Mouse (Mus musculus): ENCODE results near the gene Lnp1. TPM values are rescaled to one million over a fixed set of nuclear protein-coding genes. Genes with fewer than 3 reads are reported as not detected.
A peak's percentile ranks its signal among the peaks of the same experiment; 100 is the strongest.
"Not testable (repeated sequence)": the region's sequence is repeated elsewhere in the genome, so short reads cannot be mapped to it uniquely, and the experiment has no call there.

Gene Lnp1
- polyA plus RNA-seq (2016; fragmentation: Nextera tagmentation; extraction: Ambion mirVana): not detected in 2 replicates

DNA sequence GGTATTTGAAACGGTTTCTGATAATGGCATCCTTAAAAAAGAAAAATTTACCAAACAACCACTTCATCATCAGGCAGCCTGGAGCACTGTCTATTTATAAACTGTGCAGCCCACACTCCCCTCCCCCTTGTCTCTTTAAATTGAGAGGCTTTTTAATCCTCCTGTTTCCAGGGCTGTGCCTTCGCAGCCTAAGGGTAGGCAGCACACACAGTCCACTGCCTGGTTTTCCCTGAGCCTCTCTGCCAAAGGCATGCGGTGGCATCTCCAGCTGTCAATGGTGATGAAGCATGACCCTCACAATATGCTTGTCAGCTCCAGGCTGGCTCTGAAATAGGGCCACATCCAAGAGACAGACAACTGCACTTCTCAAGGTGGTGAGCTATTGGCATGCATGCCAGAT, at the start of gene Lnp1:
TSS of gene Lnp1 (minus strand) at position 39 of the 400 bp plus-strand sequence.
- H3K4me2 ChIP-seq: no peak within 1 kb of the TSS
- no peaks in the 10 kb centered on the region for H3K4me1 ChIP-seq
- no peaks in the 10 kb centered on the region for H3K9me3 ChIP-seq
- 61% methylated on average over 3 of the region's 3 CpGs for WGBS
- no peak within 1 kb of the TSS for H3K9ac ChIP-seq
- H3K27me3 ChIP-seq: no peaks in the 10 kb centered on the region
- ATAC-seq (ENCODE audit: low FRiP score): no peak
- no peak within 1 kb of the TSS for H3K4me3 ChIP-seq (replicated peaks)
- no peak within 1 kb of the TSS for H3K27ac ChIP-seq
- no peaks in the 10 kb centered on the region for H3K36me3 ChIP-seq (replicated peaks)

DNA sequence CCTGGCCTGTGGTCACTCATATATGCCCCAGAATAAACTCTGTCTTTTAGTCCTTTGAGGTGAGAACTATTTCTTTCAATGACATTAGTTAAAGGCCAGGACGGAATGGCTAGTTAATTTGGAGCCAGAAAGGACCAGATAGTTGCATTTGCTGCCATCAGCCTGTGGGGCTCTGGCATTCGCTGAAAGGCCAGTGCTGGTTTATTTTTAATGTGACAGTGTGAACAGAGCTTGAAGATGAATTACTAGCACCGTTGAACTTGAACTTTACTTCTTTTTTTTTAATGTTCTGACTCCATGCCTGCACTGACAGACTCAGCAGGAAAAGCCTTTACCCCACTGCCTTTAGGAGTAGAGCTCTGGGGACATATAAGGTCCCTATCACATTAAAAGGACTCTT, 46.8 kb upstream of the Lnp1 start:
- no peaks in the 10 kb centered on the region for H3K27me3 ChIP-seq
- no peak overlapping the region for H3K27ac ChIP-seq
- no peak overlapping the region for H3K9ac ChIP-seq
- no peaks in the 10 kb centered on the region for H3K9me3 ChIP-seq
- 77% methylated on average over 3 of the region's 3 CpGs for WGBS
- no peak for ATAC-seq (ENCODE audit: low FRiP score)
- no peaks in the 10 kb centered on the region for H3K36me3 ChIP-seq (replicated peaks)
- no peaks in the 10 kb centered on the region for H3K4me1 ChIP-seq
- H3K4me3 ChIP-seq (replicated peaks): no peak overlapping the region
- no peak overlapping the region for H3K4me2 ChIP-seq

GRCm38 (mm10) chr16:56958311-56958710, 30.4 kb upstream of the Lnp1 start:
- not testable (repeated sequence) for H3K4me3 ChIP-seq (replicated peaks); H3K9ac ChIP-seq; H3K27ac ChIP-seq; H3K27me3 ChIP-seq; H3K9me3 ChIP-seq; H3K36me3 ChIP-seq (replicated peaks); H3K4me1 ChIP-seq; ATAC-seq (ENCODE audit: low FRiP score); H3K4me2 ChIP-seq
- WGBS: 95% methylated on average over 2 of the region's 2 CpGs

- H3K4me1 ChIP-seq: no peaks in the 10 kb centered on the region
- no peak overlapping the region for H3K4me3 ChIP-seq (replicated peaks)
- no peaks in the 10 kb centered on the region for H3K36me3 ChIP-seq (replicated peaks)
- no peak overlapping the region for H3K4me2 ChIP-seq
- no peaks in the 10 kb centered on the region for H3K27me3 ChIP-seq
- WGBS: 97% methylated on average over 5 of the region's 5 CpGs
- H3K9ac ChIP-seq: no peak overlapping the region
- ATAC-seq (ENCODE audit: low FRiP score): no peak
- no peak overlapping the region for H3K27ac ChIP-seq
- H3K9me3 ChIP-seq: no peaks in the 10 kb centered on the region
Observed at GRCm38 (mm10) chr16:56949085-56949484, 21.2 kb upstream of the Lnp1 start.

DNA sequence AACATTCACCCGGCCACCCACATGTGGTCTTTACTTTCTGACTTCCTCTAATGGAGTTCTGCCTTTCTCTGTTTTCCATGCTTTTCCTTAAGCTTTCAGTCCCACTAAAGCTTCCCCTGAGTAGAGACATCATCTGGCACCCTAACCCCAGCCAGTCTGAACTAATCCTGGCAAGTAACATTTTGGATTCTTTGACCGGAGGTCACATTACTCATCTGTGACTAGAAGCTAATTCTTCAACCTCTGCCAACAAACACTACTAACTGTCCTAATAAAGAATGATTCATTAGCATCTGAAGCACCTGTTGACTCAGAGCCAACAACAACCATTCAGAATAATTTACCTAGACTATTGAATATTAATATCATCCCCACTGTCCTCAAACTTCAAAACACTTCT, 14.5 kb upstream of the Lnp1 start:
- Histone ChIP-seq H3K9ac (no peak overlapping the region), H3K4me1 (no peaks in the 10 kb centered on the region), H3K36me3 (replicated peaks) (no peaks in the 10 kb centered on the region), H3K4me2 (no peak overlapping the region), H3K27me3 (no peaks in the 10 kb centered on the region), H3K4me3 (replicated peaks) (no peak overlapping the region), H3K9me3 (no peaks in the 10 kb centered on the region), H3K27ac (no peak overlapping the region)
- ATAC-seq (ENCODE audit: low FRiP score): no peak
- WGBS: 81% methylated on average over 2 of the region's 2 CpGs

DNA sequence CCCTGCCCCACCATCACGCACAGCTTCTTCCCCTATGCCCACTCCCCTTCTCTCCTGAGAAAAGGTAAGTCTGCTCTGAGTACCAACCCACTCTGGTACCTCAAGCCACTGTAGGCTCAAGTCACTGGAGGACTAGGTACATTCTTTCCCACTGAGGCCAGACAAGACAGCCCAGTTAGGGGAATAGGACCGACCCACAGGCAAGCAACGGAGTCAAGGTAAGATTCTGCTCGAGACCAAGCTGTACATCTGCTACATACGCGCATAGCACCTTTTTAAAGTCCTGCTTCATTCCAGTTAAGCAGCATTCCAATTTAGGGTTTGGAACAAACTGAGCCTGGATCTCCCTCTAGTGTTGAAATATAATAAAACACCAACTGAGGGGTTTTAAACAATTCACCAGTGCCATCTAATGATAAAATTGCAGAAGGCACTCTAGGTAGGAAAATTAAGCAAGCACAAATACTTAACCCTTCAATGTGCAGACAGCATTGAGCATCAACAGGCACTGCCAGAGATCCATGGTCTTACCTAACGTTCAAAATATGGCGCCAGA, 7.7 kb downstream of the Lnp1 start:
- Histone ChIP-seq H3K9ac (no peak overlapping the region), H3K27me3 (no peaks in the 10 kb centered on the region), H3K4me3 (replicated peaks) (no peak overlapping the region), H3K4me1 (no peaks in the 10 kb centered on the region), H3K27ac (no peak overlapping the region), H3K9me3 (no peaks in the 10 kb centered on the region), H3K36me3 (replicated peaks) (no peaks in the 10 kb centered on the region), H3K4me2 (no peak overlapping the region)
- WGBS: 31% methylated on average over 8 of the region's 8 CpGs
- peak; percentile 73 for ATAC-seq (ENCODE audit: low FRiP score)

DNA sequence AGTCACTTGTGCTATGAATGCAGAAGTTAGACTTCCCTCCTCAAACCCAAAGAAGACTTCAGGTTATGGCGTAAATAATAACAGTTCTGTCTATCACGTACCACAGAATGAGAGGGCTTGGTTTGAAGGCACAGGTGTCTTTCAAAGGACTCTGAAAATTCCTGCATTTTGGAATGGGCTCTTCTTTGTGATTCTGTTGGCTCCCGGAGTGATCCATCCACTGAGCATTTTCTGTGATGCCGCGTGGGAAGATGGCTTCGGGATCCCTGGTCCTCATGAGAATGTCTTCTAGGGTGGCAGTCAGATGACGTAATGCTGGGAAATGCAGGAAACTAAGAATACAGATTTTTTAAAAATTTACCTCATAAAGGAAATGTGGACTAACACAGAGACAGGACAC, 10.6 kb downstream of the Lnp1 start:
- 88% methylated on average over 7 of the region's 7 CpGs for WGBS
- Histone ChIP-seq H3K9me3 (no peaks in the 10 kb centered on the region), H3K27ac (no peak overlapping the region), H3K36me3 (replicated peaks) (no peaks in the 10 kb centered on the region), H3K4me3 (replicated peaks) (no peak overlapping the region), H3K9ac (no peak overlapping the region), H3K4me1 (no peaks in the 10 kb centered on the region), H3K27me3 (no peaks in the 10 kb centered on the region), H3K4me2 (no peak overlapping the region)
- no peak for ATAC-seq (ENCODE audit: low FRiP score)

- Histone ChIP-seq H3K4me1 (no peaks in the 10 kb centered on the region), H3K27me3 (no peaks in the 10 kb centered on the region), H3K27ac (no peak overlapping the region), H3K9ac (no peak overlapping the region), H3K36me3 (replicated peaks) (no peaks in the 10 kb centered on the region), H3K9me3 (no peaks in the 10 kb centered on the region), H3K4me3 (replicated peaks) (no peak overlapping the region), H3K4me2 (no peak overlapping the region)
- 77% methylated on average over 5 of the region's 5 CpGs for WGBS
- ATAC-seq (ENCODE audit: low FRiP score): no peak
Observed at GRCm38 (mm10) chr16:56908986-56909385, 18.9 kb downstream of the Lnp1 start.

- WGBS: 68% methylated on average over 3 of the region's 3 CpGs
- not testable (repeated sequence) for ATAC-seq (ENCODE audit: low FRiP score)
Observed at GRCm38 (mm10) chr16:56902206-56902605, 25.7 kb downstream of the Lnp1 start.

GRCm38 (mm10) chr16:56891583-56891982, 36.3 kb downstream of the Lnp1 start:
- 91% methylated on average over 5 of the region's 5 CpGs for WGBS
- Histone ChIP-seq H3K4me1 (no peaks in the 10 kb centered on the region), H3K27me3 (no peaks in the 10 kb centered on the region), H3K4me2 (no peak overlapping the region), H3K9me3 (no peaks in the 10 kb centered on the region), H3K27ac (no peak overlapping the region), H3K4me3 (replicated peaks) (no peak overlapping the region), H3K36me3 (replicated peaks) (no peaks in the 10 kb centered on the region), H3K9ac (no peak overlapping the region)
- no peak for ATAC-seq (ENCODE audit: low FRiP score)

More at GRCm38 (mm10) chr16:56902206-56902605, 25.7 kb downstream of the Lnp1 start:
- not testable (repeated sequence) for H3K4me3 ChIP-seq (replicated peaks); H3K4me2 ChIP-seq; H3K9me3 ChIP-seq; H3K27ac ChIP-seq; H3K36me3 ChIP-seq (replicated peaks); H3K4me1 ChIP-seq; H3K9ac ChIP-seq; H3K27me3 ChIP-seq

- H3K9ac ChIP-seq: no peak overlapping the region
- WGBS: 17% methylated on average over 9 of the region's 9 CpGs
- no peak overlapping the region for H3K27ac ChIP-seq
Observed at GRCm38 (mm10) chr16:56886616-56887116, 41.2 kb downstream of the Lnp1 start.

DNA sequence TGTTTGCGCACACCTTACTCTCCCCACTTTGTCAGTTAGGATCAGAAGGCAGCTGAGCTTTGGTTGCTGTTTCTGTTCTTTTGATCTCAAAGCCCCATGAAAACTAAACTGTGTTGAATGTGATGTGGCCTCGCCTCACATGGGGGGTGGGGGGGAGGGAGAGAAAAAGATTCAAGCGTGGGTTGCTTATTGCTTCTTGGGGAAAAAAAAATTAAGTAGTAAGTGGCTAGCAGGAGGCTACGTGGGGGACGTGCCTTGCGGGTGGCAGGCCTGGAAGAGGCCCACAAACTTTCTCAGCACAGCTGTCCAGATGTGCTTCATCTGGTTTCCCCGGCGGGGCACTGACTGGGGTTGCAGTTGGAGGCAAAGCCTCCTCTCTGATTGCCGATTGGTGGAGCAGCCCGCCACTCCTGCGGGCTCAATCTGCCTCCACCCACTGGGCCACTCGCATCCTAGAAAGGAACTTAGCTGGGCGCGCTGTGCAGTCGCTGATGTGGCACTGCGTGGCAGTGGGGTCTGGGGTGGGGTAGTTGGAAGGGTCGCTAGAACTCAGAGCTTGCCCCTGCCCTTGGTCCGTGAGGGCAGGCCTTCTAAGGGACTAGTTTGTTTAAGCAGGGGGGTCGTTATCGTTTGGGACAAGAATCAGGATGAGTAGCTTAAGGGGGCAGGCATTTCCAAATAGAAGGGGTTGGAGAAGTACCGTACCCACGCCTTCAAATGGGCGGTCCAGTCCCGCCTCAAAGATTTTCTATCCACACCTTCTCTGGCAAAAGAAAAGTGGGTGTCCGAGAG, 41.8 kb downstream of the Lnp1 start, which contains the start of gene Tmem45a:
TSS of gene Tmem45a (minus strand) at position 343 of the 792 bp plus-strand sequence.
- Histone ChIP-seq H3K36me3 (replicated peaks) (no peaks in the 10 kb centered on the region), H3K4me1 (0 out of 2 replicates have a peak, but pooled peaks cover 6% of the 10 kb centered on the region), H3K4me2 (peak within 1 kb of the TSS; percentile 70), H3K27me3 (no peaks in the 10 kb centered on the region), H3K27ac (no peak within 1 kb of the TSS), H3K9ac (0 out of 2 replicates have a peak within 1 kb of the TSS, but pooled peaks have one; percentile 12), H3K9me3 (no peaks in the 10 kb centered on the region), H3K4me3 (replicated peaks) (peak within 1 kb of the TSS; percentile 45)
- ATAC-seq (ENCODE audit: low FRiP score): peak; percentile 98
- WGBS: 4% methylated on average over 25 of the region's 25 CpGs

More at GRCm38 (mm10) chr16:56886616-56887116, 41.2 kb downstream of the Lnp1 start:
- Histone ChIP-seq H3K4me1 (0 out of 2 replicates have a peak, but pooled peaks cover 6% of the 10 kb centered on the region), H3K4me2 (peak overlapping the region; percentile 70), H3K9me3 (no peaks in the 10 kb centered on the region), H3K4me3 (replicated peaks) (peak overlapping the region; percentile 45), H3K36me3 (replicated peaks) (no peaks in the 10 kb centered on the region), H3K27me3 (no peaks in the 10 kb centered on the region)
- ATAC-seq (ENCODE audit: low FRiP score): no peak

Measured in forebrain, embryonic 12.5 days (tissue).